Mouse (Mus musculus) cerebellum, adult 18-20 months (tissue): ENCODE data around the gene Rnf145.

Source experiments
- DNase-seq, 2 experiments: peaks; one replicate each; pipeline ENCODE4 v3.0.0; 2021

Gene Rnf145

GRCm38 (mm10) chr11:44537403-44537802, 18.6 kb downstream of the Rnf145 start:
- DNase-seq, result no peak

- no peak for DNase-seq
These were observed 19.3 kb downstream of the Rnf145 start for GRCm38 (mm10) chr11:44538101-44538500.

GRCm38 (mm10) chr11:44538501-44539290, 19.9 kb downstream of the Rnf145 start:
- DNase-seq, result no peak

GRCm38 (mm10) chr11:44539291-44539930, 20.6 kb downstream of the Rnf145 start:
- DNase-seq, result no peak

GRCm38 (mm10) chr11:44540243-44540642, 21.5 kb downstream of the Rnf145 start:
- no peak for DNase-seq

- no peak for DNase-seq
These were observed 22.5 kb downstream of the Rnf145 start for GRCm38 (mm10) chr11:44541280-44541679.

GRCm38 (mm10) chr11:44541813-44542212, 23.0 kb downstream of the Rnf145 start:
- no peak for DNase-seq

- no peak for DNase-seq
These were observed 24.8 kb downstream of the Rnf145 start for GRCm38 (mm10) chr11:44543593-44543992.

GRCm38 (mm10) chr11:44543996-44544395, 25.2 kb downstream of the Rnf145 start:
- DNase-seq, result no peak

- DNase-seq, result no peak
These were observed 26.4 kb downstream of the Rnf145 start for GRCm38 (mm10) chr11:44545181-44545580.

- DNase-seq, result no peak
These were observed 27.5 kb downstream of the Rnf145 start for GRCm38 (mm10) chr11:44546250-44546649.

GRCm38 (mm10) chr11:44547651-44548196, 29.0 kb downstream of the Rnf145 start:
- peak in 1 of 2 experiments; percentile 31 for DNase-seq

GRCm38 (mm10) chr11:44548816-44549215, 30.1 kb downstream of the Rnf145 start:
- no peak for DNase-seq

GRCm38 (mm10) chr11:44549511-44550278, 30.9 kb downstream of the Rnf145 start:
- no peak for DNase-seq

GRCm38 (mm10) chr11:44550996-44551395, 32.2 kb downstream of the Rnf145 start:
- no peak for DNase-seq

- no peak for DNase-seq
These were observed 35.6 kb downstream of the Rnf145 start for GRCm38 (mm10) chr11:44554339-44554738.

GRCm38 (mm10) chr11:44558521-44558920, 39.8 kb downstream of the Rnf145 start:
- DNase-seq, result no peak

GRCm38 (mm10) chr11:44559466-44559865, 40.7 kb downstream of the Rnf145 start:
- DNase-seq, result no peak

- peak; percentile 57 to 72 for DNase-seq
These were observed 41.6 kb downstream of the Rnf145 start for GRCm38 (mm10) chr11:44560396-44560795.

GRCm38 (mm10) chr11:44561476-44562015, 42.8 kb downstream of the Rnf145 start:
- no peak for DNase-seq

- no peak for DNase-seq
These were observed 43.8 kb downstream of the Rnf145 start for GRCm38 (mm10) chr11:44562389-44563135.

- no peak for DNase-seq
These were observed 45.6 kb downstream of the Rnf145 start for GRCm38 (mm10) chr11:44564245-44564864.
